18 mouse cellular contexts compared by ENCODE assay signal in the genomic region with DNA sequence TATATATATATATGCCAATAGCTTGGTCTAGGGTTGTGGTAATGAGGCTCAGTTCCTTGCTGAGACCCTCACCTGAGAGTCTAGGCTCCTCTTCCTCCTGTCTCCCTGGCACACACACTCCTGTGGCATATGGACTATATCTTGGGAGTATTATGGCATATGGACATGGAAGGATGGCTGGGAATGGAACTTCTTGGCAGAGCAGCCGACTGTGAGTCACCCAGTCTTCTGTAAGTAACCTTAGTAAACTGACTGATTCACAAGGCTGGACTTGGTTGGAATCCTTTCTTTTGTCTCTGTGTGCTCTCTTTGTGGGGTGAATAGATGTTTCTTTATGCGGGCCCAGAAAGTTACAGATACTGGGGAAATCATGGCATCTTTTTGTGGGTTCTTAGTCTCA. TPM values are rescaled to one million over a fixed set of nuclear protein-coding genes. Genes with fewer than 3 reads are reported as not detected.
DNase-seq lines count a peak whose midpoint lies in the region; ATAC-seq and TF ChIP-seq lines count a peak whose summit lies in the region.
"Had no signal": no experiment of that assay in that cellular context is flagged by ENCODE, and none has a peak within 500 bp of the region (broad histone marks: within the 10 kb centered on the region; RNA-seq: fewer than 3 reads in every experiment).

No protein-coding gene starts in this region.

- H3K27ac ChIP-seq in neural tube, embryonic 15.5 days (replicated peaks): no peak overlapping the region
- H3K27ac ChIP-seq: hindbrain, embryonic 10.5 days; liver, embryonic 14.5 days had no signal

- H3K79me2 ChIP-seq in myocyte (ENCODE audit: control insufficient read depth, insufficient read depth): no peaks in the 10 kb centered on the region

- no peaks in the 10 kb centered on the region for H3K36me3 ChIP-seq in myocyte (ENCODE audit: control insufficient read depth, insufficient read depth)
- no peaks in the 10 kb centered on the region for H3K36me3 ChIP-seq in neural tube, embryonic 15.5 days
- H3K36me3 ChIP-seq: hindbrain, embryonic 10.5 days had no signal

- no peaks in the 10 kb centered on the region for H3K9me3 ChIP-seq in neural tube, embryonic 15.5 days (replicated peaks)
- H3K9me3 ChIP-seq: hindbrain, embryonic 10.5 days had no signal

- no peak overlapping the region for H3K9ac ChIP-seq in neural tube, embryonic 15.5 days (replicated peaks)
- H3K9ac ChIP-seq: liver, embryonic 14.5 days had no signal

- H3ac ChIP-seq in myocyte (ENCODE audit: control insufficient read depth, insufficient read length): no peak overlapping the region

- no peaks in the 10 kb centered on the region for H3K4me1 ChIP-seq in neural tube, embryonic 15.5 days
- H3K4me1 ChIP-seq: megakaryocyte, embryonic 14.5 days had no signal

- no peak overlapping the region for H3K4me3 ChIP-seq in myocyte
- no peak overlapping the region for H3K4me3 ChIP-seq in neural tube, embryonic 15.5 days (replicated peaks)
- H3K4me3 ChIP-seq: erythroblast, embryonic 14.5 days; hindbrain, embryonic 10.5 days; megakaryocyte, embryonic 14.5 days had no signal

- peak; percentile 94 for ATAC-seq in frontal cortex, adult (ENCODE audit: low TSS enrichment)
- ATAC-seq in neural tube, embryonic 15.5 days (ENCODE audit: low FRiP score): no peak
- ATAC-seq: midbrain, embryonic 16.5 days had no signal

- 95% methylated on average over 2 of the region's 2 CpGs for WGBS in neural tube, embryonic 15.5 days

- H3K27me3 ChIP-seq in myocyte (ENCODE audit: control insufficient read depth, insufficient read depth, insufficient read length): no peaks in the 10 kb centered on the region
- H3K27me3 ChIP-seq in neural tube, embryonic 15.5 days (replicated peaks): no peaks in the 10 kb centered on the region
- H3K27me3 ChIP-seq: CH12.LX; megakaryocyte, embryonic 14.5 days had no signal

- no peak for TF ChIP-seq POLR2A in myocyte (IDR thresholded peaks at IDR 0.05; ENCODE audit: insufficient read length, low read depth)

- peak; percentile 45 for DNase-seq in adrenal gland, adult 2 months
- no peak for DNase-seq in adrenal gland, adult 18-20 months (ENCODE audit: low spot score in 2 of 2)
- no peak for DNase-seq in frontal cortex, postnatal 10 days (ENCODE audit: low spot score in 2 of 2)
- peak; percentile 91 for DNase-seq in 3T3-L1 (ENCODE audit: low read depth, low spot score)
- DNase-seq in kidney, postnatal 25 days: no peak
- DNase-seq: gastrocnemius, postnatal 36 days; kidney, adult 9 months; lung, postnatal 10 days; thymus, postnatal 25 days had no signal

- peak overlapping the region; percentile 14 for H3K4me2 ChIP-seq in myocyte (ENCODE audit: low read depth)
- no peak overlapping the region for H3K4me2 ChIP-seq in neural tube, embryonic 15.5 days

TF ChIP-seq in myocyte, 11 proteins besides CTCF, POLR2A, EP300 and RAD21:
- TF ChIP-seq MAX (IDR thresholded peaks at IDR 0.05; ENCODE audit: low read depth) (no peak), REST (IDR thresholded peaks at IDR 0.05; ENCODE audit: insufficient read depth, insufficient read length) (no peak), MYOD1 (IDR thresholded peaks at IDR 0.05; ENCODE audit: control insufficient read depth in 1 of 3, insufficient read length in 2 of 3, low read depth in 2 of 3) (no peak)

RNA-seq across cellular contexts. Expression of gene Trim33, which starts 37.6 kb away (rescaled TPM):
- total RNA-seq in adrenal gland, adult 2 months (2021): 10 to 100 TPM; 30.8 to 44.2 TPM
- 5.3 and 6.3 TPM in 2 replicates for polyA plus RNA-seq in adrenal gland, adult 2 months (2012; rRNA removed)
- total RNA-seq in adrenal gland, adult 18-20 months (2021): 10 to 100 TPM; 28.5 to 36.8 TPM
- 5.6 TPM for polyA plus RNA-seq in myocyte (2012; fragmentation: generic; extraction: Trizol)
- 20.6 and 26.9 TPM in 2 replicates for polyA plus RNA-seq in neural tube, embryonic 15.5 days (2015; fragmentation: Nextera tagmentation; extraction: Ambion mirVana)

Comparison
In these comparisons a context has a peak if more than half of its experiments do, and no peak if none do; other contexts are left out.
1. DNase-seq: peak in adrenal gland, adult 2 months (single experiment) and 3T3-L1 (single experiment); none in adrenal gland, adult 18-20 months (0 of 2), frontal cortex, postnatal 10 days (0 of 2) and kidney, postnatal 25 days (0 of 2).